Mouse (Mus musculus) gastrocnemius, postnatal 10 days (tissue): Measurements from ENCODE around the gene Cdkal1. TPM values are rescaled to one million over a fixed set of nuclear protein-coding genes. Genes with fewer than 3 reads are reported as not detected.

Experiments
- DNase-seq: peaks from one replicate; pipeline ENCODE4 v3.0.0; 2021; ENCODE audit warnings: mixed read lengths
- total RNA-seq, 2 experiments: library from RNA; stranded (reverse); gene quantifications; 2 replicates each; pipeline ENCODE4 v1.2.3; 2021

Cdkal1 gene
- total RNA-seq, 2 experiments from 2014 or later = 28.5 to 29.4 TPM

- no peak for DNase-seq
Measured at GRCm38 (mm10) chr13:29351023-29351684, 504.3 kb downstream of the Cdkal1 start.

- no peak for DNase-seq
Measured at GRCm38 (mm10) chr13:29350004-29350403, 505.5 kb downstream of the Cdkal1 start.

- no peak for DNase-seq
Measured at GRCm38 (mm10) chr13:29349386-29349961, 506.0 kb downstream of the Cdkal1 start.

- DNase-seq = no peak
Measured at GRCm38 (mm10) chr13:29348331-29348730, 507.1 kb downstream of the Cdkal1 start.

- no peak for DNase-seq
Measured at GRCm38 (mm10) chr13:29332640-29333412, 522.6 kb downstream of the Cdkal1 start.

GRCm38 (mm10) chr13:29325946-29326345 lies 529.5 kb downstream of the Cdkal1 start:
- DNase-seq = no peak

GRCm38 (mm10) chr13:29320421-29320820 lies 535.1 kb downstream of the Cdkal1 start:
- DNase-seq = no peak

GRCm38 (mm10) chr13:29317703-29318102 lies 537.8 kb downstream of the Cdkal1 start:
- no peak for DNase-seq

GRCm38 (mm10) chr13:29316271-29316670 lies 539.2 kb downstream of the Cdkal1 start:
- no peak for DNase-seq

- DNase-seq = no peak
Measured at GRCm38 (mm10) chr13:29312026-29312425, 543.4 kb downstream of the Cdkal1 start.

GRCm38 (mm10) chr13:29307420-29307819 lies 548.1 kb downstream of the Cdkal1 start:
- DNase-seq = no peak

- DNase-seq = no peak
Measured at GRCm38 (mm10) chr13:29292608-29293240, 562.8 kb downstream of the Cdkal1 start.

- peak; percentile 35 for DNase-seq
Measured at GRCm38 (mm10) chr13:29290569-29290968, 564.9 kb downstream of the Cdkal1 start.

- DNase-seq = no peak
Measured at GRCm38 (mm10) chr13:29285058-29285457, 570.4 kb downstream of the Cdkal1 start.

GRCm38 (mm10) chr13:29281556-29281955 lies 573.9 kb downstream of the Cdkal1 start:
- DNase-seq = no peak

GRCm38 (mm10) chr13:29278156-29278555 lies 577.3 kb downstream of the Cdkal1 start:
- DNase-seq = no peak

- no peak for DNase-seq
Measured at GRCm38 (mm10) chr13:29274296-29274695, 581.2 kb downstream of the Cdkal1 start.

GRCm38 (mm10) chr13:29273693-29274221 lies 581.7 kb downstream of the Cdkal1 start:
- no peak for DNase-seq

- DNase-seq = no peak
Measured at GRCm38 (mm10) chr13:29271451-29271850, 584.0 kb downstream of the Cdkal1 start.

- no peak for DNase-seq
Measured at GRCm38 (mm10) chr13:29264015-29264711, 591.3 kb downstream of the Cdkal1 start.

- DNase-seq = no peak
Measured at GRCm38 (mm10) chr13:29262164-29262563, 593.3 kb downstream of the Cdkal1 start.

- no peak for DNase-seq
Measured at GRCm38 (mm10) chr13:29248535-29248934, 606.9 kb downstream of the Cdkal1 start.
